ENCODE assay signal across 16 mouse cellular contexts in genomic region chr16:4496470-4496869, GRCm38 (mm10).
"Had no signal": no experiment of that assay in that cellular context is flagged by ENCODE, and none has a peak within 500 bp of the region (broad histone marks: within the 10 kb centered on the region; RNA-seq: fewer than 3 reads in every experiment).

No protein-coding gene starts in this region.

- H3K27ac ChIP-seq: kidney, embryonic 15.5 days; limb, embryonic 12.5 days; limb, embryonic 15.5 days; liver, embryonic 14.5 days; macrophage; midbrain, embryonic 12.5 days; midbrain, embryonic 15.5 days; neural tube, embryonic 12.5 days; neural tube, embryonic 15.5 days; stomach, embryonic 15.5 days had no signal

- H3K4me2 ChIP-seq: kidney, embryonic 15.5 days; limb, embryonic 12.5 days; limb, embryonic 15.5 days; liver, embryonic 11.5 days; lung, embryonic 14.5 days; midbrain, embryonic 12.5 days; midbrain, embryonic 15.5 days; neural tube, embryonic 12.5 days; neural tube, embryonic 15.5 days; stomach, embryonic 15.5 days had no signal

- H3K4me1 ChIP-seq: midbrain, embryonic 12.5 days; midbrain, embryonic 15.5 days; neural tube, embryonic 12.5 days; stomach, embryonic 15.5 days had no signal

- ATAC-seq: liver, postnatal 0 days; lung, postnatal 0 days; midbrain, embryonic 15.5 days had no signal

- H3K9ac ChIP-seq: kidney, embryonic 15.5 days; limb, embryonic 12.5 days; limb, embryonic 15.5 days; liver, embryonic 14.5 days; liver, postnatal 0 days; lung, embryonic 14.5 days; midbrain, embryonic 12.5 days; midbrain, embryonic 15.5 days; neural tube, embryonic 12.5 days; neural tube, embryonic 15.5 days; stomach, embryonic 15.5 days had no signal

- H3K4me3 ChIP-seq: kidney, embryonic 15.5 days; limb, embryonic 12.5 days; limb, embryonic 15.5 days; midbrain, embryonic 12.5 days; midbrain, embryonic 15.5 days; neural tube, embryonic 12.5 days; neural tube, embryonic 15.5 days; stomach, embryonic 15.5 days had no signal

- H3K27me3 ChIP-seq: kidney, embryonic 15.5 days; limb, embryonic 12.5 days; limb, embryonic 15.5 days; midbrain, embryonic 12.5 days; midbrain, embryonic 15.5 days; neural tube, embryonic 12.5 days; neural tube, embryonic 15.5 days; stomach, embryonic 15.5 days had no signal

- DNase-seq: liver, postnatal 0 days; lung, embryonic 14.5 days; right cerebral cortex, postnatal 25 days; spleen, adult 18-20 months had no signal

- H3K36me3 ChIP-seq: kidney, embryonic 15.5 days; midbrain, embryonic 15.5 days; stomach, embryonic 15.5 days had no signal

- H3K9me3 ChIP-seq: kidney, embryonic 15.5 days; limb, embryonic 12.5 days; limb, embryonic 15.5 days; midbrain, embryonic 12.5 days; midbrain, embryonic 15.5 days; neural tube, embryonic 12.5 days; neural tube, embryonic 15.5 days; stomach, embryonic 15.5 days had no signal
